Mouse (Mus musculus): Measurements from ENCODE around the gene Nup98.

Gene Nup98

GRCm38 (mm10) chr7:102229814-102230213, 19.8 kb upstream of the Nup98 start:
- DNase-seq: peak; percentile 81

DNA sequence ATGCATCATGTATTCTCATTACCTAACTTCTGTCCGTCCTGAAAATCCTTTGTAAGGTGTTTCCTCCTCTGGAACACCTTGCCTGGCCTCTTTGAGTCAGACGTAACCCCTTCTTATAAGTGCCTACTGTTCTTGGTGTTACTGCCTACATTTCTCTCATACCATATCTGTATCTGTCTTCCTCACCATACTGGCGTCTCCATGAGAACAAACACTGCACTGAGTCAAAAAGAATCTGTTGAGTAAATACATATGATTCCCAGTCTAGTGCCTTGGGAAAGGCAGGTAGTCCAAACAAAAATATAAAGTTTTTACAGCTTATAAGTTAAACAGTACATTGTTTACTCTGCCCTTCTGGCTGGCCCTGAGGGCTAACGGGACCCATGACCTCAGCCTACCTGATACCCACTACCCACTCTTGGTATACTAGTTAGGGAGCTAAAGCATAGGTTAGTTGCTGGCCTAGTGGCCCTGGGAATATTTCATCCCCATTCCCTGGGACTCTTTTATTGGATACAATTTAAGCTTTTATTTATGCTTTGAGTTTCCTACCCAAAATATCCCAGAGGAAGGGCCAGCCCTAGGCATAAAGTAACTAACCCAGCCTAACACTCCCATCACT, 18.2 kb upstream of the Nup98 start:
- DNase-seq: no peak

- DNase-seq: no peak
These were observed 16.1 kb upstream of the Nup98 start for GRCm38 (mm10) chr7:102226051-102226450.

DNA sequence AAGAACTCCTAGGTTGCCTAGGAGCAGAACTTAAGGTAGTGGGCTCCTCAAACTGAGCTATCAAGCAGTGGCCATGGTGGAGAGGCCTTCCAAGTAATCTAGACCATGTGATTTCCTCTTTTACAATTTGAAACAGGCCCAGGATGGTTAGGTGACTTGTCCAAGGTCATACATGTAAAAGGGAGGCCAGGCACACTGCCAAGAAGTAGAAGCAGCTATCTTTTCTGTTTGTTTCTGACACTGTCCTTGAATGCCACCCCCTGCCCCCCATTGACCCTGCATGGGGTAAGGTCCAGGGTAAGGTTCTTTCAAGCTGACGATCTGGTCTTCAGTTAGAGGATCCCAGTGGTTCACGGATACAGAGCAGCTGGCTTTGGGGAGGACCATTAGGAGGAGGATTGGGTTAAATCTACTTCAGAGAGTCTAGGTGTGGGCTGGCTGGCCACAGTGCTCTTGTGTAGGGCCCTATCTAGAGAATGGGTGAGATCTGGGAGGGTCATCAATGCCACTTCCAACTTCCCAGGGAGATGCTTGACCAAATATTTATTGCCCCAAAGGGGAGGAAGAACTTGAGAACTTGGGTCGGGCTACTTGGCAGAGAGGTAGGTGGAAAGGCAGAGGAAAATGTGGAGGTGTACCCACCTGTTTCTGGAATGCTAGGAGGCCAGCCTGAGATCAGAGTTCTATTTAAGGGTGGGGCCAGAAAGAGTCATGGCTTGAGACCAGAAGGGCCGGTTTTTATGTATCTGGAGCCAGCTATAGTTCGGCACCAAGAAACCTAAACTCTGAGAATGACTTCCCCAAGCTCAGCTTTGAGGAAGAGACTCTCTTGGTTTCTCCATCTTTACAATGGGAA, 14.1 kb upstream of the Nup98 start:
- no peak for DNase-seq

DNA sequence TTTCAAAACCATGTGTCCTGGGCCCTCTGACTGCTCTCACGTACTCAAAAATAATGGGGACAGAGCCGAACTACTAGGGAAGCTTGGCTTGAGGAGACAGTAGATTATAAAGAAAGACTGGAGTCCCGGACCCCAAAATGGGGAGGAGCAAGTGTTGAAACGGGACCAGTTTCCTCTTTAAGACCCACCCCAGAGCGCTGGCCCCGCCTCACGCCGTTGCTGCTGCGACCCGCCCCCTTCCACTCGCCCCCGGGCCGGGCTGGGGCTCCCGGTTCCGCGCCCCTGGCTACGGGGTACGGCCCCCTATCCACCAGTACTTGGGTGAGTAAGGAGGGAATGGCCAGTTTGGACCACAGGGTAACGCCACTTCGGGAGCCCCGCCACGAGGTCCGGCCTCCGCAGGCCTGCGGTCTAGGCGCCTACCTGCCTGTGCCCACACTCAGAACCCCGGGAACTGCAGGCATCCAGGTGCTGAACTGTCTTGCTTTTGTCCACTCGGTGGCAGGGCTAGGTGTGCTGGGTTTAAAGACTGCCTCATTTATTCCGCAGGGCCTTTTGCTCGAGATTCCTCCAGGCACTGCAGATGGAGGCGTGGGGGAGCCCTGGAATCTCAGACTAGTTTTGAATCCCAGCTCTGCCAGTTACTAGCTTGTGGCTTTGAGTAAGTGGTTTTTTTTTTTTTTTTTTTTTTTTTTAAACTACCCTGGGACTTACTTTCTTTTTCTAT, 13.0 kb upstream of the Nup98 start:
- DNase-seq: peak; percentile 85

DNA sequence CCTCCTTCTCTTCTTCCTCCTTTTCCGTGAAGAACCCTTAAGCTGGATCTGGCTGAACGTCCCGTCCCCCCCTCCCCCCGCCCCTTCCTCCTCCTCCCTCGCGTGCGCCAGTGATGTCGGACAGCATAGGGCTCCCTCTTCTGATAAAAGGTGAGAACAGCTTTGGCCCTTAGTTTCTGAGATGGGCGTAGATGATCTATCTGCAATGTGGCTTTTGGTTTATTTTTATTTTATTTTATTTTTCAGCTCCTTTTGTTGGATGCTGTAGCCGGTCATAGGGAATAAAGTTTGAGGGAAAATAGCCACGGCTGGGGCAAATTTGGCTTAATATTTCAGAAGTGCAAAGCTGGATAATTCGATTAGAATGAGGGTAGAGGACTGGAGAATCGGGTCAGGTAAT, 12.4 kb upstream of the Nup98 start:
- peak; percentile 72 for DNase-seq

DNA sequence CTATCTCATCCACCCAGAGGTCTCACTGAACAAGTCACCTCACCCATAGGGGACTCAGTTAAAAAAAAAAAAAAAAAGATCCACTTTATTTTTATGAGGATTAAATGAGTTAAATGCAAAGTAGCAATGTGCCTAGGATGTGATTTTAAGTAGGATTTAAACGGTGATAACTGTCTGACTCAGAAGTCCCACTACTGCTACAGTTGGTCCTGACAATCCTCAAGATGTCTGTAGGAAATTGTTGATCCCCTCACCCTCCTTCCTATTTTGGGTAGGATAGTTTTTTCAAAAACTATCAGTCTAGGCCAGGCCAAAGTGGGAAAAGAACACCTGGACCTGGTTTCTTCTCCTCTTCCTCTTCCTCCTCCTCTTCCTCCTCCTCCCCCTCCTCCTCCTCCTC, 11.9 kb upstream of the Nup98 start:
- DNase-seq: no peak

GRCm38 (mm10) chr7:102211071-102211470, 1.1 kb upstream of the Nup98 start:
- DNase-seq: no peak

DNA sequence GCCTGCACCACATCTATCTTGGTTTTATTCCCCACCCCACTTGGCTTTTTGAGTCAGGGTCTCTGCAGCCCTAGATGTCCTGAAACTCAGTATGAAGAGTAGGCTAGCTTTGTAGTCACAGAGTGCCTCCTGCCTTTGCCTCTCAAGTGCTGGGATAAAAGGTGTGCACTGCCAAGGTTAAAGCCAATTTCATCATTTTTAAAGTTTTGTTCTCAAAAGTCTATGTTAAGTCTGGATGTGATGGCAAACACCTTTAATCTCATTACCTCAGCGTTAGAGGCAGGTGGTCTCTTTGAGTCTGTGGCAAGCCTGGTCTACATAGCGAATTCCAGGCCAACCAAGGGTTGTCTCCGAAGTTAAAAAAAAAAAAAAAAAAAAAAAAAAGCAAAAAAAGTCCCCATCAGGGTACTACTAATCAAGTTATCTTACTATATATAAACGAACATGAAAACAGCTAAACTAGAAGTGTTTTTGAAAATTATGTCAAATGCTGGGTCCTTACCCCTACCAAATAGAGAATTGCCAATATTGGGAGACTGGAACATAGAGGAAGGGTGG, 1.1 kb downstream of the Nup98 start:
- no peak for DNase-seq

DNA sequence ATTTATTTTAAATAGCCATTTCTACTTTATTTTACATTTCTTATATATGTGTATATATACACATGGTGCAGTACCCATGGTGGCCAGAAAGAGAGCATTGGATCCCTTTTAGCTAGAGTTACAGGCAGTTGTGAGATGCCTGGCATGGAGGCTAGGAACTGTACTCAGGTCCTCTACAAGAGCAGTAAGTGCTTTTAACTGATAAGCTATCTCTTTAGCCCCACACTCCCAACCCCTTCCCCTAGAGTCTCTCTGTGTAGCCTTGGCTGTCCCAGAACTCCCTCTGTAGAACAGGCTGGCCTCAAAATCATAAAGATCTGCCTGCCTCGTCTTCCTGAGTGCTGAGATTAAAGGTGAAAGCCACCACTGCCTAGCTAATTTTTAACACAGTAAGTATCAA, 4.3 kb downstream of the Nup98 start:
- no peak for DNase-seq

DNA sequence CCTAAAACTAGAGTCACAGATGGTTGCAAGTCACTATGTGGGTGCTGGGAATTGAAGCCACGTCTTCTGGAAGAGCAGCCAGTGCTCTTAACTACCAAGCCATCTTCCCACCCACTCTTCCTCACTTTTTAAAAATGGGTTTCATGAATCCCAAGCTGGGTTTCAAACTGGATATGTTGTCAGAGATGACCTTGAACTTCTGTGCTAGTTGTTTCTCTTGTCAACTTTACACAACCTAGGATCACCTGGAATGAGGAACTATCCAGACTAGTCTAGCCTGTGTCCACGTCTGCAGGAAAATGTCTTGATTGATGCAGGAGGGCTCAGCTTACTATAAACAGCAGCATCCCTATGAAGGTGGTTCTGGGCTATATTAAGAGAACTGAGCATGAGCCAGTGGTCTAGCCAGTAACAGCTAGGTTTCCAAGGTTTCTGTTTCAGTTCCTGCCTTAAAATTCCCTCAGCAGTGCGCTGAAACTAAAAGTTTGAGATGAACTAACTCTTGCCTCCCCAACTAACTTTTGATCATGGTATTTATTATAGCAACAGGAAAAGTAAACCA, 5.6 kb downstream of the Nup98 start:
- no peak for DNase-seq

GRCm38 (mm10) chr7:102200996-102201785, 8.8 kb downstream of the Nup98 start:
- no peak for DNase-seq

DNA sequence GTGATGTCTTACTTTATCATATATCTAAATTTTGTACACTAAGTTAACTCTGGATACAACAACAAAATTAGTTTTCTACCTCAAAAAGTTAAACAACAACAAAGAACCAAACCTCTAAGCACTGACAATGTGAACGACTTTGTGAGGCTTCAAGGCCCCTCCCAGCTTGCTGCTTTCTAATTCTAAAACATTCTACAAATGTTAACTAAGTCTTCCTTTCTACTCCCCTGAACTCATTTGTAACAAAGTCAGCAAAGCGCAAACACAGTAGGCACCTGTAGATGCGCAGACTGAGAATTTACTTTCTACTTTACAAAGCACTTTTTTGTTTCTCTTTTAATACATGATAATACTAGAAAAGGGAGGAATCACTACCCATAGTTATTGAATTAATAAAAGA, 9.4 kb downstream of the Nup98 start:
- DNase-seq: no peak

DNA sequence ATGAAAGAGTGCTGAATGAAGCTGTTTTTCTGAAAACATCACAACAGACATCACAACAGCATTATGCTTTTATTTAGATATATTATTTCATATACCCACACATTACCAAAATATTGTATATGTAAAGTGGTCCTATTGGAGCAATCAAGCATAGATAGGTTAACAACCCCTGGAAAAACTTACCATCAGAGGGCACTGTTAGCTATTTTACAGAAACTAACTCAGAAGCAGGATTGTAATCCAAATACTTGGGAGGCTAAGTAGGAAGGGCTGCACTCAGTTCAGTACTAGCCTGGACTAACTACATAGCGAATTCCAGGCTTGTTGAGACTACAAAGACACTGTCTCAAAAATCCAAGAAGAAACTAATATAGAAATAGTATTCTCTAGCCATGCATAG, 17.6 kb downstream of the Nup98 start:
- peak; percentile 19 for DNase-seq

DNA sequence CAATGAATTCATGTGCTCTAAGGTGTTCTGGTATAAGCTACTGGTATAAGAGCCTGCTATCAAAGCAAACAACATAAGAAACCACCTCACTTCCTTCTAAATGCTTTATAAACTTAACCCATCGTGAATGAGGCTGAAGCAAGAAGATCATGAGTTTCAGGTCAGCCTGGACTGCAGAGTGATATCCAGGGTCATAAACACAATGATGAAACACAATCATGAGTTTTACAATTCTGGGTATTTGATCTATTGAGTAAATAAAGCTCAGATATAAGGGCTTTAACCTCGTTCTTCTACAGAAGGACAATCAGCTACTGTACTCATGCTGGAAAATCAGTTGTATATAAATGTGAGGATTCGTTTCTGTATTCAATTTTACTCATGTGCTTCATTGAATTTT, 26.1 kb downstream of the Nup98 start:
- DNase-seq: no peak

- no peak for DNase-seq
These were observed 39.7 kb downstream of the Nup98 start for GRCm38 (mm10) chr7:102170300-102170699.

- no peak for DNase-seq
These were observed 56.3 kb downstream of the Nup98 start for GRCm38 (mm10) chr7:102153691-102154090.

GRCm38 (mm10) chr7:102137898-102138297, 72.1 kb downstream of the Nup98 start:
- DNase-seq: no peak

- peak; percentile 49 for DNase-seq
These were observed 72.5 kb downstream of the Nup98 start for GRCm38 (mm10) chr7:102137464-102137863.

DNA sequence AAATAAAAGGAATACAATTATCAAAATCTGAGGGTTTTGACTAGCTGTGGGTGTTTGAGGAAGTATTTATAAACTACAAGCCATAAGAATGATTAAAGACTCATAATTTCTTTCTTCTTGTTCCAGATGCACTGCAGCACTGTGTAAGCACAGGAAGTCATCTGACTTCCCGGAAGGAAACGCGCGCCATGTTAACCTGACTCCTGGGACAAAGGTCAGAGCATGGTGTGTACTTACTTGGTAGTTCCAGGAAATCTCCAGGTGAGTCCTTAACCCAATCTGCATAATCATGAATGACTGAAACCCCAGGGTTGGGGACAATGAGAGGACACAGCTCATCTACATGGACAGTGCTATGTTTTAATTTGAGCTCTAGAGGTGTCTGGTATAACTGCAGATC, 77.6 kb downstream of the Nup98 start:
- DNase-seq: peak; percentile 49

DNA sequence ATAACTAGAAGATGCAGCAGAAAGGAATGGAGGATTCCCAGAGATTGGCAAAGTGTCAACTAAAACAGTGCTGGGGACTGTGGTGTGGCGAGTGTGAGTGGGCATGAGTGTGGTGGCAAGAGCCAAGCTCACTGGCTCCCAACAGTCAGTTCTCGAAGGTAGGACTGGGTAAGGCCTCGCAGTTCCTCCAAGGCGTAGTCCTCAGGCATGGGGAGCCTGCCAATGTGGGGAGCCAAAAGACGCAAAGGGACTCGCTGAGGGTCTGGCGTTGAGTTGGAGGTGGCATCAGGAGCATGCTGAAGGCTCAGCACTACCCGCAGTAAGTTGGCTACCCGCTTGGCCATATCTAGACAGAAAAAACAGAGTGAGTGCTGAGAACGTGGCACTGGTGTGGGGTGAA, 89.7 kb downstream of the Nup98 start:
- no peak for DNase-seq

- DNase-seq: no peak
These were observed 92.6 kb downstream of the Nup98 start for GRCm38 (mm10) chr7:102117382-102117781.
